Mouse (Mus musculus) liver, adult (tissue): ENCODE measurements at regions not wholly inside any gene's neighbourhood (a gene's known extent, or its start where the extent isn't known, plus 50 kb on each side); places are given as distances from the start of the nearest gene placed in this dataset.
A peak's percentile ranks its signal among the peaks of the same experiment; 100 is the strongest.

Experiments used
- GATA4 ChIP-seq: IDR thresholded peaks from 2 replicates; pipeline ENCODE4 v1.6.1; 2014; ENCODE audit warnings: mild to moderate bottlenecking, low read length; ENCODE audit not compliant: insufficient replicate concordance

DNA sequence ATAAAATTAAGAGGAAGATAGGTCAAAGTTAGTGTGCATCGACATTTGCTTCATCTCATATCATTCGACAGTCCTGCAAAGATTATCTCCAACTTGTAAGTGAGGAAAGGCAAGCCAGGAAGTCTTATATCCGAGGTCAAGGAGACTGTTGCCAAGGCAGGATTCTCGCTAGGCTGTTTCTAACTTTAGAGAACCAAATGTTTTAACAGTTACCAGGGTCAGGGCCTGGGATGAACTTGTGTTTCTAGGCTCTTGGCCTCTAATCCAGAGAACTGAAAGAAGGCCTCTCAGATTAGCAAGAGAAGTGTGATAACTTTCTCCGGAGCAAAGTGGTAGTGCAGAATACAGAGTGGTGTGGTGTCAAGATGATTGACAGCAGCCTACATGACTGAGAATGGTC lies 50.2 kb upstream of the 1700025G04Rik start:
- peak; percentile 78 for TF ChIP-seq GATA4
